Mouse (Mus musculus) megakaryocyte, adult 5-6 weeks (primary cell): ENCODE data around the gene Itsn1. TPM values are rescaled to one million over a fixed set of nuclear protein-coding genes. Genes with fewer than 3 reads are reported as not detected.

Experiments used
- ATAC-seq: 2 replicates; pipeline ENCODE4 v1.8.0; 2016; ENCODE audit warnings: mild to moderate bottlenecking, inconsistent platforms; ENCODE audit not compliant: poor library complexity, severe bottlenecking
- total RNA-seq, 2 experiments: library from RNA; stranded (forward) in 1 of 2; stranded (reverse) in 1 of 2; fragments of 153-499, 151-499 nt in 1 of 2; fragments of 221-1000, 200-1000 nt in 1 of 2; gene quantifications; 2 replicates each; pipeline versions ENCODE4 v1.2.3 to v1.2.4; 2015 to 2017

The Itsn1 gene
- total RNA-seq, 2 experiments from 2014 or later, result 12.0 to 12.5 TPM

GRCm38 (mm10) chr16:91932843-91933518 is 203.9 kb downstream of the Itsn1 start:
- ATAC-seq, result peak; percentile 60

DNA sequence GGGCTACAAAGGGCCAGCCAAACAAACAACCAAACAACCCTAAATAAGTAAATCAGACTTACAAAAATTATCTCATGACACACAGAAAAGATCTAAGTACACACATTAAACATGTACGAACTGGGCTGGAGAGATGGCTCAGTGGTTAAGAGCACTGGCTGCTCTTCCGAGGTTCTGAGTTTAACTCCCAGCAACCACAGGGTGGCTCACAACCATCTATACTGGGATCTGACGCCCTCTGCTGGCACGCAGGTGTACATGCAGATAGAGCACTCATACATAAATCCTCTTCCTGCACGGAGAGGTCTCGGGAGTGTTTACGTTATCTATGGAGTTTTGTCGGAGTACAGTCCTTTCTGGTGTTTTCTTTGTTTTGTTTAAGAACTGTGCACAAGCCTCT is 206.0 kb downstream of the Itsn1 start:
- ATAC-seq, result no peak

- ATAC-seq, result no peak
These were observed 206.6 kb downstream of the Itsn1 start for GRCm38 (mm10) chr16:91935726-91936125.

GRCm38 (mm10) chr16:91936340-91937030 is 207.4 kb downstream of the Itsn1 start:
- peak; percentile 43 for ATAC-seq

GRCm38 (mm10) chr16:91937281-91937680 is 208.2 kb downstream of the Itsn1 start:
- ATAC-seq, result no peak

DNA sequence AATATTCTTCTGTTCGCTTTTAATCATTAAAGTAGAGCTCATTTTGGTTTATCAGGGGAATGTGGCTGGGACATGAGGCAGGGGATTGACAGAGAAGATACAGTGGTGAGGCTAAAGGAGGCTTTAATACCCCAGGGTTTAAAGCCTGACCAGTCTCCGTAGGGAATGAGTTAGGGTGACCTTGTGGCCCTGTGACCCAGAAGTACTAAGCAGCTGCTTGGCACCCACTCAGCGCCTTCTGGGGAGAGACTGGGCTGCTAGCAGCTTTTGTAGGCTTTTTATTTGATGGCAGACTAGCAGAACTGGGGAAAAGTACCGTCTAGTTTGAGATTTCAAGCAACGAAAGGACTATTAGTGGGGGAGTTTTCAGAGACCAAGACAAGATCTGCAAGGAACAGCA is 209.1 kb downstream of the Itsn1 start:
- no peak for ATAC-seq

GRCm38 (mm10) chr16:91940726-91941125 is 211.6 kb downstream of the Itsn1 start:
- ATAC-seq, result no peak

- ATAC-seq, result no peak
These were observed 213.1 kb downstream of the Itsn1 start for GRCm38 (mm10) chr16:91942201-91942600.

DNA sequence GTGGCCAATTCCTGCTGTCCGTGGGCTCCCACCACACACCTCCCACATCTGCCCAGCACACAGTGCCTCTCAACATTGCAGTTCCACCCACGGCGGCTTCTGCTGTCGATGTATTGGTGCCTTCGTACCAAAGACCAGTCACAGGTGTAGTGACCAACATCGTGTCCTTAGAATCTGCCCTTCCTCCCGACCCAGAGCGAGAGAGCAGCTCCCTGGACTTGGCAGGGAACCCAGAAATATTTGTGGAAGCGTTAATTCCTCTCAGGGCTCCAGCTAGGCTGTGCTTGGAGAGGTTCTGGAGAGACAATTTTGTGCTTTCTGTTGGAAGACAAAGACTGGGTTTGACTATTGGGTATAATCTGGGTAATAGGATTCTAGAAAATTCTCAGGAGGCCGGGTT is 217.2 kb downstream of the Itsn1 start:
- ATAC-seq, result no peak

GRCm38 (mm10) chr16:91947093-91947492 is 218.0 kb downstream of the Itsn1 start:
- ATAC-seq, result no peak

DNA sequence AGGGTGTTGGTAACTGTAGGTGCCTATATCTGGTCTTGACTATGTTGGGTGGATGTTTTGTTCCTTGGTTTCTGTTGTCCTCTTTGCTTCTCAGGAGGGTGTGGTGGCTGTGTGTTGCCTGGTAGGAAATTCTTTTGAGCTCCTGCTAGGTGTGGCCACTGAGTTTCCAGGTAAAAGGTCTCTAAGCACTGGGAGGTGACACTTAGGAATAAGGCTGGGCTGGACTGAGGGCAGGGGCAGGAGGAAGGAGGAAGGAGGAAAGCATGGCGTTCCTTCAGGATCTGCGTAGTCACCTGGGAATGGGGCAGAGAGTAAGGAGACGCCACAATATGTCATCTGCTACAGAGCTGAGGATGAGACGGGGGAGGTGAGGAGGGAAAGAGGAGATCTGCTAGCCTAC is 224.9 kb downstream of the Itsn1 start:
- ATAC-seq, result no peak

DNA sequence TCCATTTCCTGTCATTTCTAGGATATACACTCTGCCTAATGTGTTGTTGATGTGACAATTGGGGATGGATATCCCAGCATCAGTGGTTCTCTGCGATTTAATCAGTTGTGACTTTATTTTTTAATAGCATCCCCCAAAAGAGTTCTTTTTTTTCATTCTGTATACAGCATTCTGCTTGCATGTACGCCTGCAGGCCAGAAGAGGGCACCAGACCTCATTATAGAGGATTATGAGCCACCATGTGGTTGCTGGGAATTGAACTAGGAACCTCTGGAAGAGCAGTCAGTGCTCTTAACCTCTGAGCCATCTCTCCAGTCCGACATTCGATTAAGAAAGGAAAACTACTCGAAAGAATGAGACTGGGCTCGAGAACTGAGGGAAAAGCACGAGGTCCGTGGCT is 225.7 kb downstream of the Itsn1 start:
- ATAC-seq, result no peak

GRCm38 (mm10) chr16:91962204-91962893 is 233.3 kb downstream of the Itsn1 start:
- no peak for ATAC-seq

DNA sequence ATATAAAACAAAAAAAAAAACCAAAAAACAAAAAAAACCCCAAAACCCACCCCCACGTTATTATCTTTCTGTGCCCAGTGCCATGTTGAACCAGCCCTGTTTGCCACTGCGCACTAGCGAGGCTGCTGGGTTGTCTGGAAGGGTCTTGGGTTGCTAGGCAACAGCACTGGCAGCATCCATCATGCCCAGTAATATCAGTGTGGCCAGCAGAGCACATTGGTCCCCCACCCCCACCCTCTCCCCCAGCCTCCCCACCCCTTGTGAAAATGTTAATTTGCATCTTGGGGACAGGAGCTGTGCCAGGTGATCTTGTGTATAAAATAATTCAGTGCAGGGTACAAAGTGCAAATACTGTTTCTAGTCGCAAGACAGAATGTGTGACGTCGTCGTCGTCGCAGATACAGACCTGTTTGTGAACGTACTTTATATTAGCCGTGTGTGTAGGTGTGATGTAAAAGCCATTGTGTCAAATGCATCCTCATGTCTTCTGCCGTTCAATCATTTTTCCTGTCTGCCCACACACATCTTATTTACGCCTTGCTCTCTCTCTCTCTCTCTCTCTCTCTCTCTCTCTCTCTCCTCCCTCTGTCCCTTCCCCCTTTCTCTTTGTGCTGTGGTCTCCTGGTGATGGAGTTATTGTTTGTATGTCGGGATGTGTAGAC is 233.9 kb downstream of the Itsn1 start:
- ATAC-seq, result no peak

DNA sequence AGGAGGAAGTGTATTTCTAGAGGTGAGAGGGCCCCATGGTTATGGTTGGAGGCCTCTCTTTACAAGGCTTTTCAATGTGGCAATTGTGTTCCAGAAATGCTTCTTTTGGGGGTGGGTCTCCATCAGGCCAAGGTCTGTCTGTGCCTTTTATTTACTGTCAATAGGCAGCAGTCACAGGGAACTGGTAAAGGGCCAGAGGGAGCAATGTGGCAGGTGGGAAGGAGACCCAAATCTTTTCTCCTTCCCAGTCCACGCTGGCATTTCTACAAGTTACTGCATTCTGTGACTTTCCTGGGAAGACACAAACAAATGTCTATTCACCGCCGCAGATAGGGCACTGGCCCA is 234.4 kb downstream of the Itsn1 start:
- no peak for ATAC-seq

DNA sequence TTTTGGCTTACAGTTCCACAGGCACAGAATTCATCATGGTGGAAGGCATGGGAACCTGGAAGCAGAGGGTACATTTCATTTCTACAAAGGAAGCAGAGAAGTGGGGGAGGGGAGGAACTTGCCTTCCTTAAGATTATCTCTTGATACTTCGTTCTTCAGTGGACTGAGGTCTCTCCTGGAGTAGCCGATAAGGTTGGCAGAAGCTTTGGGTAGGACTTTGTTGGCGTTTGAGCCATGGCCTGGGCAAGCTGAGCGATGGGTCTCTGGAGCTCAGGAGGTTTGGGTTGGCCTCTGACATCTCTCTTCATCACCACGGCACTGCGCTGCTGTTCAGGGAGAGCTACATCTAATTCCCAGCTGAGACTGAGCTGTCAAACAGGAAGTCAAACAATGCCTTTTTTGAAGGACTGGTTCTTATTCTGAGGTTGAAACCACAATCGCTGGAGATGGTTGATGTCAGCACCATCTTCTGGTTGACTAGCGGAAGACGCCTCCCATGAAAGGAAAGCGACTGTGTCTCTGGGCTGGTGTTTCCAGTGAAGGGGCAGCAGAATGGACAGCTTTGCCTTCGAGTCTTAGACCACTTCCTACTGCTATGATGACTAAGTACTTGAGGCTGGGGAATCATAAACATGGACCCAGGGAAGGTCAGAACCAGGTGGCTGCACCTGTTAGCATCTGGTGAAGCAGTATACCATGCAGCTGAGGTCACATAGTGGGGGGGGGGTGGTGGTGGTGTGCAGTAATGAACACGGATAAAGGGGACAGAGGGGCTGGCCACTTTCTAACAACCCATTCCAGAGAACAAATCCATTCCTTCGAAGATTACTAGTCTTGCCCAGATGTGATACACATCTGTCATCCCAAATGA is 235.5 kb downstream of the Itsn1 start:
- ATAC-seq, result no peak

- ATAC-seq, result no peak
These were observed 239.6 kb downstream of the Itsn1 start for GRCm38 (mm10) chr16:91968725-91969124.

DNA sequence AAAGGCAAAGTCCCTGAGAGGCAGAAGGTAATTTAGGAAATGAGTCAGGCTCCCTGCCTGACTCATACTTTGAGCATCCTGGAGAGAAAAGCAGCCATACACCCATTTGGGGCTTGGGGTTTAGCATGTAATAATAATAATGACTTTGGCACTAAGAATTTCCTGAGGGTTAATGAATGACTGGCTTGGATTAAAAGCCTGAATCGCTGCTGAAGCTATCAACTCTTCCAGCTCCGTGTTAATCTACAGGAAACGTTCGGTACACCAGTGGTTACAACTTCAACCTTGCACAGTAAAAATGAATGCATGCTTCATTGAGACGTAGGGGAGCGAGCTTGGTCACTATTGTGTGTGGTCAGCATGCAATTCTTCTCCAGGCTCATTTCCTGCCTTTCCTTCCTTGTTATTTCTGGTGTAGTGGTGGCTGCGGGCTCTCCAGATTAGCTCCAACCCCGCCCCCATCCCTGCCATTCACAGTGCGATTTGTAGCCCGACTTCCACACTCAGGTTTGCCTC is 240.5 kb downstream of the Itsn1 start:
- no peak for ATAC-seq
